Mouse (Mus musculus): ENCODE data around the gene Pdlim7. TPM values are rescaled to one million over a fixed set of nuclear protein-coding genes. Genes with fewer than 3 reads are reported as not detected.
A peak's percentile ranks its signal among the peaks of the same experiment; 100 is the strongest.

Gene Pdlim7
- polyA plus RNA-seq, 1 experiment = 1.9 TPM

DNA sequence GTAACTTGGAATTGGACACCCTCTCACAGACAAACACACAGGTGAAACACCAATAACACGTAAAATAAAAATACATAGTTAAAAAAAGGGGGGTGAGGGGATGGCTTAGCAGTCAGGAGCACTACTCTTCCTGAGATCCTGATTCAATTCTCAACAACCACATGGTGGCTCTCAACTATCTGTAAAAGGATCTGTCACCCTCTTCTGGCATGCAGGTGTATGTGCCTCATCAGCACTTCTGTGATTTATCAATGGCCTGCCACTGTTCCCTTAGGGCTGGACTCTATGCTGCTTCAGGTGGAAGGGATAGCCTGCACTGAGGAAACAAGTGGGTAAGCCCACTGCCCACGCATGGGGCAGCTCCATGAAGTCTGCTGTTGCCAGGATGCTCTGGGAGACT, 27.5 kb upstream of the Pdlim7 start:
- Histone ChIP-seq H3K4me1 (ENCODE audit: control insufficient read depth) (peaks cover 49% of the 10 kb centered on the region), H3K36me3 (ENCODE audit: control insufficient read depth) (peaks cover 82% of the 10 kb centered on the region), H3K27me3 (ENCODE audit: control insufficient read depth) (no peaks in the 10 kb centered on the region), H3K4me3 (replicated peaks) (no peak overlapping the region), H3K9me3 (ENCODE audit: control insufficient read depth, low read length) (no peaks in the 10 kb centered on the region)
- TF ChIP-seq TAL1 (IDR thresholded peaks at IDR 0.05; ENCODE audit: low read length) = no peak
- no peak for TF ChIP-seq GATA1 (IDR thresholded peaks at IDR 0.05; ENCODE audit: low read length)

DNA sequence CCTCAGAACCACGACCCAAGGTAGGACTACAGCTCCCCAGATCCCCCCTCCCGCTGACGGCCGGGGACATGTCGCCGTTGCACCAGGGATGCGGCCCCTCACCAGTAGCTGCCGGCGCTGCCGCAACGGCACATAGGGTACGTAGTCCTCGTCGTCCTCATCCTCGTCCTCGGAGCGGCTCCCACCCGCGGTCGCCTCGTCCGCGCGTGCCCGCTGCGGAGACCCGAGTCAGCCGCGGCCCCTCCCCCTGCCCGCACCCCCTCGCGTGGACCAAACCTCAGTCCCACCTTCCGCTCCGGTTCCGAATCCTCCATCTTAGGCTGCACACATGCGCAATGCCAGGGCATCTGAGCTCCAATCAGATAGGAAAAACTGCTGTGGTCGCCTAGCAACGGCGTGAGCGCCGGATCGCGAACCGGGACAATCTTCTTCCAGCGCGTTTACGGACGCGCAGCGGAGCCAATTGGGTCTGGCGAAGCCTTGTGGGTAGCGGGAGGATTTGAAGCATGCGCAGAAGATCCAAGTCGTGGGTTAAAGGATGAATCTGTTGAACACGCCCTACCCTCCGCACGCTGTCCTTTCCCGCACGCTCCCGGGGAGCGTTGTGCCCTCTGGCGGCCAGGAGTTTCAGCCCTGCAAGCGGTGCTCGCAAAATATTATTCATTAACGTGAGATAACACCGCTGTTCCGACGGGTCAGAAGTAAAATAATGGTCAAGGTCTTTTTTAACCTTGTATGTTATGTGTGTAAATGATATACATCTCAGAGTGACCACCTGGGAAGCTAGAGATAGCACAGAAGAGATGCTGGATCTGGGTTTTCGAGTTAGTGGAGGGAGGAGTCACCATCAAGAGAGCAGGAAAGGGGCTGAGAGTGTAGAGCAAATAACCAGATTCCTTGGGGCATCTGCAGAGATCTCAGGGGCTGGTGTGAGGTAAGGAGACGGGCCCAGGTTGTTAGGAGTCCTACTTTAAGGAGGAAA, 23.0 kb upstream of the Pdlim7 start, which contains the start of gene Ddx41:
Gene Ddx41, minus strand, starts transcription at position 465 of the 982 bp plus-strand sequence.
- Histone ChIP-seq H3K9me3 (ENCODE audit: control insufficient read depth, low read length) (no peaks in the 10 kb centered on the region), H3K4me3 (replicated peaks) (peak within 1 kb of the TSS; percentile 80), H3K4me1 (ENCODE audit: control insufficient read depth) (peaks cover 42% of the 10 kb centered on the region), H3K27me3 (ENCODE audit: control insufficient read depth) (no peaks in the 10 kb centered on the region), H3K36me3 (ENCODE audit: control insufficient read depth) (peaks cover 75% of the 10 kb centered on the region)
- TF ChIP-seq TAL1 (IDR thresholded peaks at IDR 0.05; ENCODE audit: low read length) = no peak
- TF ChIP-seq GATA1 (IDR thresholded peaks at IDR 0.05; ENCODE audit: low read length) = peak; percentile 98

DNA sequence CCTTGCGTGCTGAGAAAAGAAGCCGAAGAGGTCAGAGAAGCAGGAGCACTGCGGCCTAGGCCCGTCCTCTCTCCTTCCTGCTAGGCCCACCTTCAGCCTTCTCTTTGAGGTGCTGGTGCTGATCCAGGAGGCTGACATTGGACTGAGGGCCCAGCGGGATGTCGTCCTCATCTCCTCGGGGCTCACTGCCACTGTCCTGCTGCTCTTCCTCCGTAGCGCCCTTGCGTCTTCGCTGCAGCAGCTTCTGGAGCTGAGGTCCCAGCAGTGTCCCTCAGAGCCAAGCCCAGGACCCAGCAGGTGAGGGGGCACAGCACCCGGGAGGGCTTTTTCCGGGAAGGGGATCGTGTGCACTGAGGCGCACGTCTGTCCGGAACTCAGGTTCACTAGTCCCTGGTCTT, 22.3 kb upstream of the Pdlim7 start:
- no peak for TF ChIP-seq GATA1 (IDR thresholded peaks at IDR 0.05; ENCODE audit: low read length)
- no peak for TF ChIP-seq TAL1 (IDR thresholded peaks at IDR 0.05; ENCODE audit: low read length)
- Histone ChIP-seq H3K27me3 (ENCODE audit: control insufficient read depth) (no peaks in the 10 kb centered on the region), H3K36me3 (ENCODE audit: control insufficient read depth) (peaks cover 75% of the 10 kb centered on the region), H3K4me3 (replicated peaks) (peak overlapping the region; percentile 80), H3K9me3 (ENCODE audit: control insufficient read depth, low read length) (no peaks in the 10 kb centered on the region), H3K4me1 (ENCODE audit: control insufficient read depth) (peaks cover 37% of the 10 kb centered on the region)

DNA sequence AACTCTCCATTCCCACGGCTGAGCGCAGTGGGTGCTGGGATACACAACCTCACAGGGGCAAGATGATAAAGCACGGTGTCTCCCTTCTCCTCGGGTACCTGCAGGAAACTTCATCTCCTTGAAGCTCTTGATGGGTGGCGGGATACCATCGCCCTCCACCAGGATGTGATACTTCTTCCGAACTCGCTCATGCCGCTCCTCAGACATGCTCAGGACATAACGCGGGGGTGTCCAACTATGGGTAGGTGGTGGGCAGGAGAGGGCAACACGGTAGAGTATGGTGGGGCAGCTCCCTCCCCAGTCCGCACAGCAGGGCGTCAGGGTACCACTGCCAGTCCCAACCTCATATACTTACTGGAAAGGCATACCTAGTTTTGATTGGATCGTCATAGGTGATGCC, 21.7 kb upstream of the Pdlim7 start:
- Histone ChIP-seq H3K4me3 (replicated peaks) (peak overlapping the region; percentile 80), H3K27me3 (ENCODE audit: control insufficient read depth) (no peaks in the 10 kb centered on the region), H3K9me3 (ENCODE audit: control insufficient read depth, low read length) (no peaks in the 10 kb centered on the region), H3K36me3 (ENCODE audit: control insufficient read depth) (peaks cover 75% of the 10 kb centered on the region), H3K4me1 (ENCODE audit: control insufficient read depth) (peaks cover 31% of the 10 kb centered on the region)
- TF ChIP-seq GATA1 (IDR thresholded peaks at IDR 0.05; ENCODE audit: low read length) = no peak
- TF ChIP-seq TAL1 (IDR thresholded peaks at IDR 0.05; ENCODE audit: low read length) = no peak

DNA sequence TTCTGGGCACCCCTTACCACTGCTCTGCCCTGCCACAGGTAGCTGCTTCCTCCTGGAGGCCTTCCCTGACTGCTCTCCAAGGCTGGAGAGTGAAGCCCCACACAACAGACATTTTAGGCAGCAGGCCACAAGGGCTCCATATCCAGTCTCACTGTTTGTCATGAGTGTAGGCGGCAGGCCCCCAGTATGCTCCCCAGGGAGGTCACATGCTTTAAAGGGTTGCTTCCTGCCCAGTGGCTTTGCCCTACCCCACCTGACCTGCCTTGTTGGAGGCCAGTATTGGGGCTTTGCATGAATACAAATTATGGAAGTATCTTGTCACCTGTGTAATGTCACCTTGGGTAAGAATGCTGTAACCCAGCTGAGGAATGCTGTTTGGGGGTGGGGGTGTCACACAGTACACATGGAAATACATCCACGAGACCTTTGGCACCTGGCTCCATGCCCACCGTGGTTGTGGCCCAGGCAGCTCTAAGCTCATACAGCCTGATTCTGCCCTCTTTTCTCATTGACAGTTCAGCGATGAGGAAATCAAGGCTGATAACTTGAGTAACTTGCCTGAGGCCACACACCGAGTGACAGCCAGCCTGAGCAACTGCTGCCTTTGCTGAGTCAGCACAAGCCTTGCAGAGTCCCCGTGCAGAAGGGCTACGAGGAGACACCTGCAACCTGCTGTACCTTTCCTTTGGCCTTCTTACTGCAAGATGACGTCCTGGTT, 15.9 kb upstream of the Pdlim7 start, which contains the start of gene Dok3:
Gene Dok3, minus strand, starts transcription at position 99 of the 718 bp plus-strand sequence.
- H3K4me1 ChIP-seq (ENCODE audit: control insufficient read depth) = peaks cover 33% of the 10 kb centered on the region
- no peaks in the 10 kb centered on the region for H3K9me3 ChIP-seq (ENCODE audit: control insufficient read depth, low read length)
- no peak within 1 kb of the TSS for H3K4me3 ChIP-seq (replicated peaks)
- TF ChIP-seq GATA1 (IDR thresholded peaks at IDR 0.05; ENCODE audit: low read length) (no peak), TAL1 (IDR thresholded peaks at IDR 0.05; ENCODE audit: low read length) (no peak)
- peaks cover 52% of the 10 kb centered on the region for H3K36me3 ChIP-seq (ENCODE audit: control insufficient read depth)
- H3K27me3 ChIP-seq (ENCODE audit: control insufficient read depth) = no peaks in the 10 kb centered on the region

DNA sequence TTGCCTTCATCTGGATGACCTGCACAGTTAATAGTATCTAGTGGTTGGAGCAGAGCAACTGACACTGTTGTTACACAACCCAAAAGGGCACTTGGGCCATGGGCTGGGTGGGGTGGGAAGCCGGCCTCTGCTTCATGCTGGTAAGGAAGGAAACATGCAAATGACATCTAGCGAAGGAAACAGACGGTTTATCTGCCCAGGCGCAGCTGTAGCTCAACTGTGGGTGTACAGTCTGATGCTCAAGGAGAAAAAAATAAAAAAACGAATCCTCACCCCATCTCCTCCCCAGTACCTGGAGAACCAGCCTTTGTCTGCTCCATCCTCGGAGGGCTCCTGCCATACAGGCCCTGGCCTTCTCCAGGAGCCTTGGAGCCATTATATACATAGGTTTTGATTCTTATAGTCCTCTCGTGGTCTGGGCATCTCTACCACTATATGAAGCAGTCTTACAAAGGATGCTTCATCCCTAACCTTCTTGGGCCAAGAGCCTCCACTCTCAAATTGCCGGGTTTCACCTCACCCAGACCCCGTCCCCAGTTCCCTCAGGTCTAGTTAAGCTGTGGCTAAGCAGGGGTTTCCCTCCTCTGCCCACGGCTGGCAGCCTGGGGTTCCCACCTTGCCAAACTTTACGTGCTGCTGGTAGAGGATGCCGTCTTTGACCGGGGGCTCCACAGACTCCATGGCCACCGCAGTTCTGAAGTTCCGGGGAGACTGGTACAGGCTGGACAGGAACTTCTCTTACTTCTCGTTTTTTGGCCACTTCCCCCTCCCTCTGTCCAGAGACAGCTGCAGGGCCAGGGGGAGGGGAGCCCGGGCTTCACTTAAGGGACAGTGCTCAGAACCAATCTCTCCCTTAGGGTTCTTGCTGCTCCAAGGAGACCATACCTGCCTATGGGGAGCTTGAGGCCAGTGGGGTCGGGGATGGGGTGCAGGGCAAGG, 14.6 kb upstream of the Pdlim7 start:
- no peak for TF ChIP-seq GATA1 (IDR thresholded peaks at IDR 0.05; ENCODE audit: low read length)
- no peaks in the 10 kb centered on the region for H3K27me3 ChIP-seq (ENCODE audit: control insufficient read depth)
- peaks cover 39% of the 10 kb centered on the region for H3K36me3 ChIP-seq (ENCODE audit: control insufficient read depth)
- no peaks in the 10 kb centered on the region for H3K9me3 ChIP-seq (ENCODE audit: control insufficient read depth, low read length)
- peaks cover 29% of the 10 kb centered on the region for H3K4me1 ChIP-seq (ENCODE audit: control insufficient read depth)
- H3K4me3 ChIP-seq (replicated peaks) = no peak overlapping the region

DNA sequence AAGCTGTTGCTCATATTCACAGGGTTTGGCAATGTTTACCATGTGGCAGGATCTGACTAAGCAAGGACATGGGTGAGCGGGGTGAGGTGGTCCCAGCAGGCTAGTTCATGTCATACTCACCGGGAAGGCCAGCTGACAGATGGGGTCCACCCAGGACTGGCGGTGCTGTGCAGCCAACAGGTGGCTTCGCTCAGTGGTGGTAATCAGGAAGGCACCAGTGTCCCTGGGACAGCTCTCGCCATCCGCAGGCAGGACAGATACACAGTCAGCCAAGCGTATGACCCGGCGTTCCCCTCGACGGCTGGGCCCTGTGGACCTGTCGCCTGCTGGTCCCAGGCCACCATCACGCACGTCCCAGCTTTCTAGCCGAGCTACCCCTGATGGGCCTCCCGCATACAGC, 13.7 kb upstream of the Pdlim7 start:
- no peak overlapping the region for H3K4me3 ChIP-seq (replicated peaks)
- no peak for TF ChIP-seq TAL1 (IDR thresholded peaks at IDR 0.05; ENCODE audit: low read length)
- TF ChIP-seq GATA1 (IDR thresholded peaks at IDR 0.05; ENCODE audit: low read length) = no peak
- H3K36me3 ChIP-seq (ENCODE audit: control insufficient read depth) = peaks cover 31% of the 10 kb centered on the region
- H3K27me3 ChIP-seq (ENCODE audit: control insufficient read depth) = no peaks in the 10 kb centered on the region
- peaks cover 29% of the 10 kb centered on the region for H3K4me1 ChIP-seq (ENCODE audit: control insufficient read depth)
- no peaks in the 10 kb centered on the region for H3K9me3 ChIP-seq (ENCODE audit: control insufficient read depth, low read length)

DNA sequence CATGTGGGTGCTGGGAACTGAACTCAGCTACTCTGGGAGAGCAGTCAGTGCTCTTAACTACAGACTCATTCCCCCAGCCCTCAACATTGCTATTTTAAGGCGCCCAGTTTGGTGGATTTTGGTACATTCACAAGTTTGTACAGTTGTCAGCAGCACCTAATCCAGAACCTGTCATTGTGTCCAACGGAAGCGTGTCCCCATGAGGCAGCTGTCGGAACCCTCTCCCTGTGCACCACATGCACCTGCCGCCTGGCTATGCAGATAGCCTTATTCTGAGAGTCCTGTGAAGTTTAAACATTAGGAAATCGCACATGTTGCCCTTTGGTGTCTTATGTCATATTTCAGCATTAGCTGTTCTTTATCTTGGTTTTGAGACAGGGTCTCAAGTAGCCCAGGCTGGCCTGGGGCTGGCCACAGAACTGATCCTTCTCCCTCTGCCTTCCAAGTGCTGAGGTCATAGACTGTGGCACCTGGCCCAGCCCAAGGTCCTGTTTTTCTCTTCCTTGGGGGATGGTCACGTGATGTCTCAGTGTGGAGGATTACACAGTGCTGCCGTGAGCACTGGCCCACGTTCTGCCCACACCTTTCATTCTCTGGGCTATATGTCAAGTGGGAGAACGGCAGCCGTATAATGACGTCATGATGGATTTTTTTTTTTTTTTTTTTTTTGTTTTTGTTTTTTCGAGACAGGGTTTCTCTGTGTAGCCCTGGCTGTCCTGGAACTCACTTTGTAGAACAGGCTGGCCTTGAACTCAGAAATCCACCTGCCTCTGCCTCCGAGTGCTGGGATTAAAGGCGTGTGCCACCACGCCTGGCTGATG, 12.5 kb upstream of the Pdlim7 start:
- TF ChIP-seq GATA1 (IDR thresholded peaks at IDR 0.05; ENCODE audit: low read length) = no peak
- TF ChIP-seq TAL1 (IDR thresholded peaks at IDR 0.05; ENCODE audit: low read length) = no peak
- no peak overlapping the region for H3K4me3 ChIP-seq (replicated peaks)
- H3K9me3 ChIP-seq (ENCODE audit: control insufficient read depth, low read length) = no peaks in the 10 kb centered on the region
- H3K36me3 ChIP-seq (ENCODE audit: control insufficient read depth) = peaks cover 19% of the 10 kb centered on the region
- no peaks in the 10 kb centered on the region for H3K27me3 ChIP-seq (ENCODE audit: control insufficient read depth)
- peaks cover 29% of the 10 kb centered on the region for H3K4me1 ChIP-seq (ENCODE audit: control insufficient read depth)

Data from erythroblast, embryonic 14.5 days (primary cell).